In the genomic region with DNA sequence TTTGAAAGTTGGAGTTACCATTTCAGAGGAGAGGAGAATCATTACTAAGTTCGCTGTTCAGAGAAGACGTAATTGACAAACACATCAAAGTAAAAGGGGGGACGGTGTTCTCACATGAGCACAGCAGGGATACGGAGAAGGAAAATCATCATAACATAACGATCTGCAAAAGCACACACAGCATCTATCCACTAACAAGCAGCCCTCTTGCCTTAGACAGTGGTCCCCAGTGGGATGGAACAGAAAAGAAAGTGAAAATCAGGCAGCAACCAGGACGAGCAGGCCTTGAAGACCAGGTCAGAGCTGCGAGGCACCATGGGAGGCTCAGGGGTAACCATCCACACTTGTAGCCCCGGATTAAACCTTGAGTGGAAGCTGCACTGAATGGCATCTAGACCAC, we compare ENCODE assay signal across 24 mouse cellular contexts.
"Had no signal": no experiment of that assay in that cellular context is flagged by ENCODE, and none has a peak within 500 bp of the region (broad histone marks: within the 10 kb centered on the region; RNA-seq: fewer than 3 reads in every experiment).

No protein-coding gene starts in this region.

- H3K4me1 ChIP-seq: heart, embryonic 15.5 days; limb, embryonic 10.5 days had no signal

- H3K27me3 ChIP-seq: heart, embryonic 13.5 days; heart, embryonic 15.5 days; hindbrain, embryonic 13.5 days; hindbrain, embryonic 15.5 days; limb, embryonic 12.5 days had no signal

- H3K27ac ChIP-seq: heart, adult 2 months; heart, embryonic 13.5 days; heart, embryonic 15.5 days; hindbrain, embryonic 13.5 days; hindbrain, embryonic 15.5 days; hindbrain, postnatal 0 days; layer of hippocampus, adult 2 months; left cerebral cortex, adult 2 months; limb, embryonic 10.5 days; limb, embryonic 12.5 days had no signal

- H3K4me2 ChIP-seq: heart, embryonic 11.5 days; heart, embryonic 13.5 days; heart, embryonic 15.5 days; hindbrain, embryonic 13.5 days; hindbrain, embryonic 15.5 days; limb, embryonic 12.5 days; liver, embryonic 11.5 days had no signal

- H3K36me3 ChIP-seq: heart, embryonic 13.5 days; heart, embryonic 15.5 days; hindbrain, embryonic 13.5 days; hindbrain, embryonic 15.5 days; limb, embryonic 10.5 days; limb, embryonic 12.5 days had no signal

- DNase-seq: gastrocnemius, postnatal 14 days; gastrocnemius, postnatal 36 days; heart, adult 11 months; heart, adult 2 months; heart, postnatal 14 days; heart, postnatal 36 days; kidney, adult 18-20 months; kidney, adult 8-10 months; kidney, postnatal 10 days; kidney, postnatal 25 days; kidney, postnatal 4 days; liver had no signal

- H3K9ac ChIP-seq: heart, embryonic 13.5 days; heart, embryonic 15.5 days; hindbrain, embryonic 13.5 days; hindbrain, embryonic 15.5 days; limb, embryonic 12.5 days had no signal

- H3K4me3 ChIP-seq: heart, adult 2 months; heart, embryonic 13.5 days; heart, embryonic 15.5 days; hindbrain, embryonic 13.5 days; hindbrain, embryonic 15.5 days; layer of hippocampus, adult 2 months; left cerebral cortex, adult 2 months; limb, embryonic 10.5 days; limb, embryonic 12.5 days had no signal

- H3K9me3 ChIP-seq: heart, embryonic 13.5 days; heart, embryonic 15.5 days; hindbrain, embryonic 13.5 days; hindbrain, embryonic 15.5 days; limb, embryonic 10.5 days; limb, embryonic 12.5 days had no signal

- ATAC-seq: hindbrain, postnatal 0 days; intestine, postnatal 0 days had no signal
